Mouse (Mus musculus) gastrocnemius, adult 2 months (tissue): ENCODE results near the gene Fam241b. TPM values are rescaled to one million over a fixed set of nuclear protein-coding genes. Genes with fewer than 3 reads are reported as not detected.
A peak's percentile ranks its signal among the peaks of the same experiment; 100 is the strongest.

ENCODE experiments used
- DNase-seq: peaks from one replicate; pipeline ENCODE4 v3.0.0; 2022
- H3K27ac ChIP-seq: fragments of 200-600 bp; 2 replicates; pipeline ENCODE4 v1.8.1; 2022; ENCODE audit warnings: mild to moderate bottlenecking
- H3K4me3 ChIP-seq: fragments of 200-600 bp; 2 replicates; pipeline ENCODE4 v1.8.1; 2022; ENCODE audit warnings: mild to moderate bottlenecking, moderate library complexity
- CTCF ChIP-seq: fragments of 200-600 bp; IDR thresholded peaks from 2 replicates; pipeline ENCODE4 v1.8.1; 2022; ENCODE audit warnings: antibody characterized with exemption, mild to moderate bottlenecking, moderate library complexity
- intact Hi-C: fragments of 180-260 bp; cut with DNase I; formaldehyde crosslinking; loops from one replicate; pipeline ENCODE4 v1.15.1; 2025
- long read RNA-seq, 2 experiments: library from polyadenylated mRNA; stranded (forward); transcript quantifications; one replicate each; pipeline ENCODE4 v2.0.0; 2021
- total RNA-seq, 2 experiments: library from RNA; stranded (reverse); gene quantifications; 2 replicates each; pipeline ENCODE4 v1.2.3; 2021

The Fam241b gene
- total RNA-seq, result 1 to 10 TPM in 1 of 2 experiments, under 1 TPM in 1; 0.99 to 1.2 TPM
- long read RNA-seq, experiment 1, result 0 reads
- long read RNA-seq, experiment 2, result 0 reads

GRCm38 (mm10) chr10:62143820-62144219, at the start of gene Fam241b:
Gene Fam241b, minus strand, starts transcription at chr10:62143920.
- no peak within 1 kb of the TSS for H3K27ac ChIP-seq
- no peak within 1 kb of the TSS for H3K4me3 ChIP-seq
- intact Hi-C loops, result no loop called here
- no peak for DNase-seq
- TF ChIP-seq CTCF, result no peak

GRCm38 (mm10) chr10:62192701-62193157, 49.0 kb upstream of the Fam241b start:
- intact Hi-C loops, result no loop called here
- peak overlapping the region; percentile 5; the same call in 1 of the 2 replicates for H3K4me3 ChIP-seq
- DNase-seq, result peak; percentile 94
- no peak for TF ChIP-seq CTCF
- peak overlapping the region; percentile 86 for H3K27ac ChIP-seq

- Histone ChIP-seq H3K4me3 (no peak overlapping the region), H3K27ac (peak overlapping the region; percentile 35; the same call in 1 of the 2 replicates)
- TF ChIP-seq CTCF, result no peak
- intact Hi-C loops, result no loop called here
- DNase-seq, result no peak
These were observed 47.1 kb upstream of the Fam241b start for GRCm38 (mm10) chr10:62190821-62191220.

DNA sequence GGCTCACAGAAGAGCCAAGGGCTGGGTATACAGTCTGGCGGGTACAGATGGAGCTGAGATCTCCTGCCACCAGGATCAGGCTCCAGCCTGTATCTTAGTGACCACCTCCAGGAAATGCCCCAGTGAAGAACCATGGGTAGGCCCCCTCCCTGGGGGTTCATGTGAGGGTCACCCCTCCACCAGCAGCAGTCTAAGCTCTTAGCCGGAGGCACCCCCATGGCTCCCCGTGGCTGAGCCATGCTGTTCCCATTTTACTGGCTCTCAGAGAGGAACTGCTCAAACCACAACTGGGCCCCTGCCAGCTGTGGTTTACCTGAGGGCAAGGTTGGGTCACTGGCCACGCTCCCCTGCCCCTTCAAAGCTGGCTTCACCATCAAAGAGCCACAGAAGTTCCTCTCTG, 46.2 kb upstream of the Fam241b start:
- intact Hi-C loops, result loop anchor here (10.0 kb wide), 1 partner anchor 355 kb away; no protein-coding TSS in a partner anchor
- DNase-seq, result peak; percentile 34
- Histone ChIP-seq H3K27ac (peak overlapping the region; percentile 81), H3K4me3 (peak overlapping the region; percentile 60)
- TF ChIP-seq CTCF, result no peak

GRCm38 (mm10) chr10:62189303-62189702, 45.6 kb upstream of the Fam241b start:
- peak; percentile 80 for DNase-seq
- no peak for TF ChIP-seq CTCF
- intact Hi-C loops, result loop anchor here (10.0 kb wide), 1 partner anchor 355 kb away; no protein-coding TSS in a partner anchor
- H3K27ac ChIP-seq, result peak overlapping the region; percentile 81
- no peak overlapping the region for H3K4me3 ChIP-seq

DNA sequence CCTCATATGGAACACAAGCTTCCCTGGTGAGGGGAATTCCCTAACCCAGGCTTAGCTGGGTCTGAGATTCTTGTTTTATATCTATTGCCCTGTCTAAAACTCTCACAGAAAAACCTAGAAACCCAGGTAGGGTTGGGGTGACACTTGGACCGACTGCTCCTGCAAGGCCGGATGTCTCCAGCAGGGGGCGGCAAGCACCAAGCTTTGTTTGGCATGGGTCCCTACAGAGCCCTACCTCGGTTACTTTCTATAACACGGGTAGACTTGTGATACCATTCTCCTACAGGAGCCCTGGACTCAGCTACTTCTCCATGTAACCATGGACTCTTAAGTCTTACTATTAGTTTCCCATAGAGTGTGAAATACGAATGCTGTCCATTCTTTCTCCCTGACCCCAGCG, 43.2 kb upstream of the Fam241b start:
- TF ChIP-seq CTCF, result no peak; the same call in 1 of the 2 replicates
- peak; percentile 83 for DNase-seq
- intact Hi-C loops, result loop anchor here (1.0 to 10.0 kb wide), 2 partner anchors 56 to 352 kb away; no protein-coding TSS in a partner anchor
- no peak overlapping the region for H3K27ac ChIP-seq
- no peak overlapping the region for H3K4me3 ChIP-seq

DNA sequence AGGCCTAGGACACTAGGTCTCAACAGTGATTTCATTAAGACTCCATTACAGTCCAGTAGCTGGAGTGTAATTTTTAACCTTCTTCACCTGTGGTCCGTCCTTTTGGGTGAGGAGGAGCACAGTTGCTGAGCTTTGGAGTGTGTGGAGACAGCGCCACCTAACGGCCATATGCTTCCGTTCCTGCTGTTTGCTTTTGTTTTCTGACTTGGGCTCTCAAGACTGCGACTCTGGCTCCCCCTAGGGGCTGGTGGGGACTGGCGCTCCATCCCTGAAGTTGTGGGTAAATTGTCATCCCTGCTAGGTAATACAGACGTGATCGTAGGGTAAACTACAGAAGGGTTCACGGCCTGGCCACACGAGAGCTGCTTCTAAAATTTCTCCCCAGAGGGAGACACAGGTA, 39.3 kb upstream of the Fam241b start:
- Histone ChIP-seq H3K4me3 (no peak overlapping the region), H3K27ac (no peak overlapping the region)
- DNase-seq, result peak; percentile 93
- no peak for TF ChIP-seq CTCF
- intact Hi-C loops, result loop anchor here (1.0 to 10.0 kb wide), 3 partner anchors 78 to 348 kb away; partner anchors contain the start of gene Col13a1

DNA sequence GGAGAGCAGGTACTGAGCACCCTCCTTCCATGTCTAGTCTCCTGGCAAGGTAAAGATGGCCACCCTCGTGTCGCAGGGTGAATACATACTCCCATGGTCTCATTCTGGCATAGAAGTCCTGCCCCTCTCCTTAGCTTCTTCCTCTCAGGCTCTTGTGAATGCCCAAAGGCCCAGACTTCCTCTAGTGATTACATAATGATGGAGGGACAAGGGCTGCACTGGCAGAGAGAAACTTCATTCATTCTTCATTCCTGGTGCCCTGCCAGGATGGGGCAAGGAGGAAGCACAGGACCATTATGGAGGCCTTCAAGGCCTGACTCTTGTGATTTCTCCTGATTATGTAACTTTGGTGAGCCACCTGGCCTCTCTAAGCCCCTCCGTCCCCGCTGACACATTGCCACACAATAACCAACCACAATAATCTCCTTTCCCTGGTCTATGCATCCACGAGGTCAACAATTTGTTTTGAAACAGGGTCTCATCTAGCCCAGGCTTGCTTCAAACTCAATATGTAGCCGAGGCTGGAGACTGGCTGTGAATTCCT, 38.8 kb upstream of the Fam241b start:
- no peak for TF ChIP-seq CTCF
- Histone ChIP-seq H3K27ac (no peak overlapping the region), H3K4me3 (no peak overlapping the region)
- intact Hi-C loops, result loop anchor here (1.0 to 10.0 kb wide), 3 partner anchors 77 to 348 kb away; partner anchors contain the start of gene Col13a1
- no peak for DNase-seq

GRCm38 (mm10) chr10:62181701-62182100, 38.0 kb upstream of the Fam241b start:
- Histone ChIP-seq H3K27ac (no peak overlapping the region), H3K4me3 (no peak overlapping the region)
- DNase-seq, result no peak
- intact Hi-C loops, result loop anchor here (5.0 to 10.0 kb wide), 2 partner anchors 204 to 347 kb away; partner anchors contain the start of gene Col13a1
- TF ChIP-seq CTCF, result no peak

DNA sequence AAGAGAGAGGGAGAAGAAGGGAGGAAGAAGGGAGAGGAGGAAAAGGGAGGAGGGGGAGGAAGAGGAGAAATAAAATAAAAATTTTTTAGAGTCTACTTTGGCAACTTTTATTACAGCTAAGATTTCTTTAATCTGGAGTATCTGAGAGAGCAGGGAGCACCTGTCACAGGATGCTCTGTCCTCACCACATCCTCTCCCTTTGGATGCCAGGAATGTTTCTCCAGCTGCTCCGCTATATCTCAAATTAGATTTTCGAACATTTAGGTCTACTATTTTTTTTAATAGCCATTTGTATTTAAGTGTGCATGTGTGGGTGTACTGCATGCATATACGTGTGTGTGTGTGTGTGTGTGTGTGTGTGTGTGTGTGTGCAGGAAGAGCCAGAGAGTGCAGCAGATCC, 36.2 kb upstream of the Fam241b start:
- intact Hi-C loops, result loop anchor here (5.0 to 10.0 kb wide), 2 partner anchors 203 to 345 kb away; partner anchors contain the start of gene Col13a1
- H3K4me3 ChIP-seq, result no peak overlapping the region

DNA sequence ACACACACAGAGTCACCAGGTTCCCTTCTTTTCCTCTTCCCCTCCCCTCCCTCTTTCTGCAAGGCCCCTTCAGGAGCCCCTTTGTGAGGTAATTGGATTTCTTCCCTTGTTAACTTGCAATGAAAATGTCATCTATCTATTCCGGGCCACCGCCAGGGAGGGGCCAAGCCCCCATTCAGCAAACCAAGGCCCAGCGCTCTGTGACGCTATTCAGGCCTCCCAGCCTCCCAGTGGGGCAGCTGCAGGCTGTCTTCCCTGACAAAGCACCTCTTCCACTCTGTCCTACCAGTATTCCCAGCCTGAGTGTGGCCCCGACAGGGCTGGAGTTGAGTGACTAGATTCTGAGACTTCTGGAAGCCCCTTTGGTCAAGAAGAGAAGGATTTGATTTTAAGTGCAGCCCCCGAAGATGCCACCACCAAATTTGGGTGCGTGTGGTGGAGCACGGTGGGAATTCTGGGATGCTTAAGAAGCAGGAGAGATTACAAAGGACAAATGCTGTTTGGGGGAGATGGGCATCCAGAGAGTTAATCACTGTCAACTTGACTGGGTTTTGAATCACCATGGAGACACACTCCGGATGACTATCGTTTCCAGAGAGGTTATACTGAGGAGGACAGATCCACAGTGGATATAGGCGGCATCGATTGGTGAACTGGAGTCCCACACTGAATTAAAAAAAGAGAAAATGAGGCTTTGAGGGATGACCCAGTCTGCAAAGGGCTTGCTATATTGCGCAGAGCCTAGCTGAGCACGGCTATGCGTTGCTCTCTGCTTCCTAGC, 31.0 kb upstream of the Fam241b start:
- no peak for DNase-seq
- Histone ChIP-seq H3K27ac (no peak overlapping the region), H3K4me3 (no peak overlapping the region)
- no peak for TF ChIP-seq CTCF
- intact Hi-C loops, result no loop called here

More for the DNA sequence above, 36.2 kb upstream of the Fam241b start:
- TF ChIP-seq CTCF, result no peak
- H3K27ac ChIP-seq, result no peak overlapping the region
- DNase-seq, result no peak

DNA sequence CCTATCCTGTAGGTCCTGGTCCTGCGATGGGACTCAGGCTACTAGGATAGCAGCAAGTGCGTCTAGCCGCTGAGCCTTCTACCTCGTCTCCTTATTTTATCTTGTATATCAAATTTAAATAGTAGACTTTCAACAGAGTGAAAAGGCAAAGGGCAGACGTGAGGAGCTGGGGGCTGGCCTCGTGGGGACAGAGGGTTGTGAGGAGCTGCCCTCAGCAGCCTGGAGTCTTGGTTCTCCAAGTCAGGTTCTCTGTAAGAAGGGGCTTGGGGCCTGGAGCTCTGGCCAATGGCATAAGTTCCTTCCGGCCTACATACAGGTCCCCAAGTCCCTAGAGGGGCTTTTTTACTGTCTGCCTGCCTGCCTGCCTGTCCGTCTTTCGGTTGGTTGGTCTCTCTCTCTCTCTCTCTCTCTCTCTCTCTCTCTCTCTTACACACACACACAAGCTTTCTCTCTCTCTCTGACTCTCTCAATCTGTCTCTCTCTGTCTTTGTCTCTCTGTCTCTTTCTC, 30.3 kb upstream of the Fam241b start:
- Histone ChIP-seq H3K4me3 (no peak overlapping the region), H3K27ac (no peak overlapping the region)
- intact Hi-C loops, result no loop called here
- no peak for DNase-seq
- no peak for TF ChIP-seq CTCF
